Mouse (Mus musculus) adrenal gland, adult (tissue): ENCODE data around the gene Cbl.

Experiments used
- DNase-seq, 2 experiments: peaks; one replicate each; pipeline ENCODE4 v3.0.0; 2022 to 2023; ENCODE audit warnings: low spot score in 1 of 2; ENCODE audit not compliant: inconsistent age in 2 of 2

Cbl gene

DNA sequence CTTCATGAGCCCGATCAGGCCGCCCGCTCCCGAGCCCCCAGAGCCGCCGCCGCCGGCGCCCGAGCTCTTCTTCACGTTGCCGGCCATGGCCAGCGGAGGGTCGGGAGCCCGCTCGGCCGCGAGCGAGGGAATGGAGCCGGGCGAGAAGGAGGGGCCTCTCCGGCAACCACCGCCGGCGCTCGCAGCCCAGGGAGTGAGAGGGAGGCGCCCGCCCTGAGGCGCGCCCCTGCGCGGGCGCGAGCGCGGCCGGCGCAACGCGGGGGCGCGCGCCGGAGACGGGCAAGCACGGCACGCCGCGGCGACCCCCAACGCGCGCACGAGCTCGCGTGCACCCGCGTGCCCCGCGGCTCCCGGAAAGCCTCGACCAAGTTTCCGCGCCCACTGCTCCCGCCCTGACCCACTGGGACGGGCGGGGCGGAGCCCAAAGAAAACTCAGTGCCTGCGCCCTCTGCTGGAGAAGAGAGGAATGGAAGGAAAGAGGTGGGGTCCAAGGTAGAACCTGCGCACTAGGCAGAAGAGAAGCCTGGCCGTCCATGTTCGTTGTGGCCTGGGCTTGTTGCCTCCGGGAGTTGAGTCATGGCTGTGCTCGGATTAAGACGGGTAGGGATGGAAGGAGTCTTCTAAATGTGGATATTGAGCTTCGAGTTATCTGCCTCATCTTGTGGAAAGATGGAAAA lies at the start of gene Cbl:
TSS of gene Cbl (minus strand) at position 248 of the 677 bp plus-strand sequence.
- peak; percentile 99 to 100 for DNase-seq

DNA sequence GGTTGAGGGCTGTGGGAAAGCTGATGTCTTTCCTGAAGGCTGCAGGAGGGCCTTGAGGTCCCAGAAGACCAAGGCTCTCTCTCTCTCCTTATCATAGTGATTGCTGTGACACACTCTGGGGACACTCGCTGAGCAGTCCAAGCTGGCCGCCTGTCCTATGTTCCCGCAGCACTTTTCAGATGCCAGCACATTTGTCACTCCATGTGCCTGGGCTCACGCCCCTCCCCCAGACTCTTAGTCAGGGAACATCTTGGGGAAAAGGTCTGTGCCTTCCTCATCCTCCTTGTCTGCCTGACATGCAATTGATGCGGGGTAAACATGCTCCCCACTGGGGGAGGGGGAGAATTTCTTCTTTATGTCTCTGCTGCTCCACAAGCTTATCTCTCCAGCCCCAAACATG lies 49.3 kb upstream of the Cbl start:
- peak; percentile 75 to 81 for DNase-seq

DNA sequence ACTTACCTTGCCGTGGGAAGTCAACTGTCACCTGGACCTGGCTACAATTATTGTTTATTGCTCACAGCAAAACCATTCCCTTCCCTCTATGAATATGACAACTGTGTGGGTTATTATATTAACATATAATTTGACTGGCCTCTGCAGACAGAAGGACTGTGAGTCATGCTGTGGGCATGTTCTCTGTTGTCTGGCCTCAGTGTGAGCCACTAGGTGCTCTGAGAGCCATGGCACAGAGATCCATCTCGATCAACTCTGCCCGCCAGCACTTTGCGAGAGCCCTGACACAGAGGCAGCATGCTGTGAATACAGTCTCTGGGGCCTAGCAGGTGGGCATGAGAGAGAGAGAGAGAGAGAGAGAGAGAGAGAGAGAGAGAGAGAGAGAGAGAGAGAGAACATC lies 36.1 kb upstream of the Cbl start:
- peak; percentile 59 to 73 for DNase-seq

DNA sequence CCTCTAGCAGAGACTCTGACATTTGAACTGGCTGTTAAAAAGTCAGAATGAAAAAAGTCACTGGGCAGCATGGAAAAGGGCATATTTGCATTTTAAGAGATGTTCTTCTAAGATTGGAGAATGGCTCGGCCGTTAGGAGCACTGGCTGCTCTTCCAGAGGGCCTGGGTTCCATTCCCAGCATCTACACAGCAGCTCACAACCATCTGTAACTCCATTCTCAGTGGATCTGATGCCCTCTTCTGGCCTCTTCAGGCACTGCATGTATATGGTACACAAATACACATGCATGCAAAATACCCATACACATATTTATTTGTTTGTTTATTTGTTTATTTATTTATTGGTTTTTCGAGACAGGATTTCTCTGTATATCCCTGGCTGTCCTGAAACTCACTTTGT lies 35.2 kb upstream of the Cbl start:
- DNase-seq: peak in 1 of 2 experiments; percentile 74

DNA sequence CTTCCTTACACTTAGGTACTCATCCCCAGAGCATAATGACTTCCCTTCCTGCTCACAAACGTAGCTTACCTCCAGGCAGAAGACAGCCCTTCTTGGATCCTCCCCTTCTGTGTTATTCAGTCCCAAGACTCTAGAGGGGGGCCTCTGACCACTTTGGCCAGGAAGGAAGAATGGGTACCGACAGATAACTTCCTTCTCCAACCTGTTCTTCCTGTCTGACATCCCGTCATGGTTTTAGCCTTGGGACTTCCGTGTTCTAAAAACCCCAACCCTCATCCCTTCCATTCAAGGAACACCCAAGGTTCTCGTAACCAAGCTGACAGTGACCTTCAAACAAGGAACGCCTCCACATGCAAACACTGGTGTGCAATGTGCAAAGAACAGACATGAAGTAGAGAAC lies 34.6 kb upstream of the Cbl start, which contains the start of gene Nlrx1:
TSS of gene Nlrx1 (minus strand) at position 168 of the 400 bp plus-strand sequence.
- DNase-seq: no peak

DNA sequence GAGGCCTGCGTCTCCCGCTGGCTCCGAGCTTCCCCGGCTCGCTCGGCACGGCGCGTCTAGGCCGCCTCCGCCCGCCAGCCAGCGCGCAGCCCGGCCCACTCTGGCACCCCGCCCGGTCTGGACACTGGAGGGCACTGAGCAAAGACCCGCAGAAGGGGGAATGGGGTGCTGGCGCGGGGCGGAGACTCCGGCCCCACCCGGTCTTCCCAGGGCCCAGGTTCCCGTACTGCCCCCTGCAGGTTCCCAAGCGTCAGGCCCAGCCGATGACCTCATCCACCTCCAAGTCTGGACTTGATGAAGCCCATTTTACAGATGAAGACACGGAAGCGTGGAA lies 34.1 kb upstream of the Cbl start:
- DNase-seq: peak; percentile 94 to 97

DNA sequence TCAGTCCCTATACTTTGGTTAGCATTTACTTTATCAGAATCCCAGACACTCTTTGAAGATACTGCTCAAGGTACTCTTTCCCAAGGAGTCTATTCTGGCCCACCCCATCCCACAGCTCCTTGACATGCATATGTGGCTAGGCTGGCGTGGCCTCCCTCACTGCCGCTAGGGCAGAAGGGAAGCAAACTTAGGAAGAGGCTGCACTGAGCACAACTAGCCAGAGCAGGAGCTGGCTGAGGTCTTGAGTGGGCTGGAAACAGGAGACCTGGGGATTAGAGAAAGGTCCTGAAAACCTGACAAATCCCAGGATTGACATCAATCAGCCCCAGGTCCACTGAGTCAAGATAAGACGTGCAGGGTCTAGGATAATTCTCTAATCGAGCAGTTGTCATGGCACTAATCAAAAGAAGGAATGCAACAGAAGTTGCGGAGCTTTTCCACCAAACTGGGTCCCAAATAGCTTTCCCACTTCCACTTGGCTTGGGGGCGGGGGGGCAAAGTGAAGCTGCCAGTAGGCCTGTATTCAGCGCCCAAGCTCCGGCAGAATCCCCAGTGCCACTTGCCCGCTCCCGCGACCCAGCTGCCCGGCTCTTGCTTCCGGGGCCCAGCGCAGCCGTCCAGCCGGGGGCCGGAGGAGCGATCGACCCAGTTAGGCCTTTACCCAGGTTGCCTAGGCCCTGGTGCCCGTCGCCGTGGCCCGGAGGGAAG lies 33.6 kb upstream of the Cbl start:
- peak; percentile 53 to 83 for DNase-seq

DNA sequence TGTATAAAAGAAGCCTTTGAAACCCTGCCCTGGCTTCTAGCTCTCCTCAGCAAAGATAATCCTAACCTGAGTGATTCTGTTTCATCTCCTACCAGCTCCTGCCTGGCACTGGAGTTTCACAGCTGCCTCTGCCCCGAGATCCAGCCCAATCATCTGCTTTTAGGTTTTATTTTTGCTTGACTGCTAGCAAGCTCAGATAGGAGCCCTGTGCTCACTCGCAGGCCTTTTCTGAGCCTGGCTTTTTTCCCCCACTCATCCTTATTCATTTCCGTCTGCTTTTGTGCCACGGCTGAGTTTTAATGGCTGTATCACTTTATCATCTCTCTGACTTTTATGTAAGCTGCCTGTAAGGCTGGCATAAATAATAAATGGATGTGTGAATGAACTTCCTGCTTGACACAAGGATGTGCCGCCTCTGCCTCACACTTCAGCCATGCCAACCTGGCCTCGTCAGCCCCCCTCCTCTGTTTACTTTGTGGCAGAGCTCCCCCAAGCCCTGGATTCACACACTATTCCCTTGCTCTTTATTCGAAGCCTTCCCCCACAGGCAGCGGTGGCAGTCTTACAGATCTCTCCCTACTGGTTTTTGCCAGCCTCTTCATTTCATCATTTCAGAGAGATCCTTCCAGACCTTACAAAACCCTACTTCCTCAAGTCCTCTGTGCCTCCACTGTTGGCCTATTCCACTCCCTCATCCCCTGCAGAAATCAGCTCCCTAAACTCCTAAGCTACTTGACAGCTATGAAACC lies 32.8 kb upstream of the Cbl start:
- no peak for DNase-seq

DNA sequence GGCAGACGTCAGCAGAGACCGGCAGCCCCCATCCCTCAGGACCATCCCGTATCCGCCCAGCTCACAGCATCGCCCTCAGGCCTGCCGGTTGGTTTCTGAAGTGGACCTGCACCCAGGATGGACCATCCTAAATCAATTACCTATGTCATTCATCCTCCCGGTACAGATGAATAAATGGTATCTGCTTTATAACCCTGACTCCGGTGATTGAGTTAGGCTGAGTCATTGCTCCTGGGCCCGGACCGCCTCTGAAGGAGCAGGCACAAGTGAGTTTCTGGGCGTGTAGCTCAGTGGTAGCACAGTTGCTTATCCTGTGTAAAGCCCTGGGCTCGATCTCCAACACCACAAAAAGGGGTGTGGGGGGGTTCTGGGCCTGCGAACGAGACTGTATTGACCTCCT lies 27.5 kb upstream of the Cbl start:
- peak in 1 of 2 experiments; percentile 70 for DNase-seq

DNA sequence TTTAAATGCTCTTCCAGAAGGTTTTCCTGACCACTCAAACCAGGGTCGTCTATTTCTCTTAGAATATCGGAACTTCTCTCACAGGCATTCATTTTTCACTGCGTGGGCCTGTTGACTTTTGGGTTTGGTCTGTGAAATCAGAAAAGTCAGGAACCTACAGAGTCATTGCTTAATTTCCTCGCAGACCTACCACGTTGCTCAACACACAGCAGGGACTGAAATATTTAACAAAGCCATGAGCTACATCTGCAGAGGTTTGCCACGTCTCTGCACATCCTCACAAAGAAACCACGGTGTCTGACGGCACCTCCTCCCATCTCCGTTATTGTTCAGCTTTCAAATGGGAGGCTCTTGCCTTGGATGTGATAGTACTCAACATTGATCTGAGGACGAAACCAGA lies 25.2 kb upstream of the Cbl start:
- no peak for DNase-seq

DNA sequence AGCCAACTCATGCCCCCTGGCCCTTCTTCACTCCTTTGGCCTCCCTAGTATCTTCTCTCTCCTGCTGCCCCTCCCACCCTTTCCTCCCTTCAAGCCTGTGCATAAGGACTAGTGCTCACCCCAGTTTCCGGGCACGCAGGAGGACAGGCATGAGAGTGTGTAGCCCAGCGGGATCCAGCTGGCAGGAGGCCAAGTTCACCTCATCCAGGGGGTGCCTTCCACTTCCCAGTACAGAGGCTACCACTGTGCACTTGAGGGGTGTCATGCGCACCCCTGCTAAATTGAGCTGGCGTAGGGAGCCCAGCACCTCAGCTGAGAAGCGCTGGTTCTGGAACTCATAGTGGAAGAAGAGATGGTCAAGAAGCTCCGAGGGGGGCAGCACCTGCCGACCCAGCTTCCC lies 22.4 kb upstream of the Cbl start:
- no peak for DNase-seq

DNA sequence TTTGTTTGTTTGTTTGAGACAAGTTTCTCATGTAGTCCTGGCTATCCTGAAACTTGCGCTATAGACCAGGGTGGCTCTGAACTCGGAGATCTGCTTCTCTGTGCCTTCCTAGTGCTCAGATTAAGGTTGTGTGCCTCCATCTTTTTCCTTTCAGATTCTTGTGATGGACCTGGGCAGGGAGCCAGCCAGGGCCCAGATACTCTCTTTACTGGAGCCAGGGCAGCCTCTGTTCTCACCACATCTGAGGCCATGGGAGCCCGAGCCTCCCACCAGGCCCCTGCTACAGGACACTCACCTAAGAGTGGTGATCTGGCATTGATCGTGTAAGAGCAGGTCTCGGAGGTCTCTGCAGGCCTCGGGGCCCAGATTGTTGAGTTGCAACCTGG lies 21.3 kb upstream of the Cbl start:
- no peak for DNase-seq

DNA sequence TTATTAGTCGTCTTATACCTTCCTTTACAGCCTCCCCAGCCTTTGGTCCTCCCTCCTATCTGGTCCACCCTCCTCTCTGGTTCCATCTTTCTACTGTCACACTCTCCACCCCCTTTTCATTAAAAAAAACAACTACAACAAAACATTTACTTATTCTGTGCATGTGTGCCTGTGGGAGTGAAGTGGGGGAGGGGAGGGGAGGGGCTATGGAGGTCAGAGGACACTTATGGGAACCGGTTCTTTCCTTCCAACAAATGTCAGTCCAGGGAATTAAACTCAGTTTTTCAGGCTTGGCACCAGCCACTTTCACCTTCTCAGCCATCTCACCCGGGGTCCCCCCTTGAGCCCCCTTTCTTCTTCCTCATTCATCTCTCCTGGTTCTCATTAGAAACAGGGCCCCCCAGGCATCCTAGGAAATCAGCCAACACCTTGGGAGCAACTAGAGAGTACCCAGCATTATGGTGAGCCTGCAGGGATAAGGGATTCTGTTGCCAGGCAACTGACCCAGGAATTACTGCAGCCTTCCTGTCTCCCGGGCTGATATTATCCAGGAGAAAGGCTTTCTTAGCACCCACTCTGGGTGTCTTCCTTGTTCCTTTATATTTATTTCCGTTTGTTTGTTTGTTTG lies 20.8 kb upstream of the Cbl start:
- no peak for DNase-seq

DNA sequence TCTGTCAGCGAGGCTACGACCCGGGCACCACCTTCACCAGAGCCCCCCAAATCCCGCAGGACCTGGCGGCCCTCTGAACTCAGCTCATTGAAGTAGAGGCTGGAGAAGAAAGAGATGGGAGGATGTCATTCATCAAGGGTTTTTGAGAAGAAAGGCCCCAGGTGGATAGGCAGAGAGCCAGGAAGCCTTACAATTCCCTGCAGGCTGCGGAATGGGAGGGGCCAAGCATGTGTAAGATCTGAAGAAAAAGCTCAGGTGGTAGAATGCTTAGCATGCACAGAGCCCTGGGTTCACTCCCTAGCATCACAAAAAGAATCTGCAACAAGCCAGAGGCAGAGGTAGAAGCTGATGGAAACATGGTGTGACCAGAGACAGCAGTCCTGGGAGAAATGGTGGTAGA lies 19.6 kb upstream of the Cbl start:
- no peak for DNase-seq

DNA sequence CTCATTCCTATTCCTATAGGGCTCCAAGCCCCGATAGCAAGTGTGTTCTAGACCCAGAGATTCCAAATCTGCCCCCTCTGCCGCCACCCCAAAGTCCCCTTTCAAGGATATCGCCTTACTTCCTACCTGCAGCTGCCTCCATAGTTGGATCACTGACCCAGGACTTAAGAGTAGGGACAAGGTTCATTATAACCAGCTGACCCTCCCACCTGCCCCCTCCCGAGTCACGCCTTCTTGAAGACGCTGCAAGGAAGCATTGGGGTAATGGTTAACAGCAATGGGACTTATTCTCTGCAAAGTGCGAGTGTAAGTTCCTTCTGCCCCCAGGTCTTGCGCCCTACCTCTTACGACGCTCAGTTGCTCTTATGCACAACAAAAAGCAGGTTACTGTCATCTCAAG lies 17.5 kb upstream of the Cbl start, which contains the start of gene Pdzd3:
TSS of gene Pdzd3 (minus strand) at position 158 of the 400 bp plus-strand sequence.
- no peak for DNase-seq

DNA sequence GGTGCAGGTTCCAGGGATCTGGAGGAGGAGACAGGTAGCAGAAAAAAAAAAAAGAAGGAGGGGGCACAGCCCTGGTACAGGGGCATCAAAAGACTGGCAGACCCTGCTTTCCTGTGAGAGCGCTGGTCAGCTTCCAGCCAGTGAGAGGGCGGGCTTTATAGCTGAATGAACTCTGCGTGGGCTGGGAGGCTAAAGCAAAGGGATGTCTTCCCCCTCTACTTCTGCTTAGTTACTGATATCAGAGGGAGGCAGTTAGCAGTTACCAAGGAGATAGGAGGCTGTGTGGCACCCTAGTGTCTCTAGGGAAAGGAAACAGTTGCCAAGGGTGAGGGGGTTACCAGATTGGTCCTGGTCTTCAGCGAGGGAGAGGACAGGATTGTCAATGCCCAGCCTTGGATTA lies 16.6 kb upstream of the Cbl start:
- DNase-seq: no peak

DNA sequence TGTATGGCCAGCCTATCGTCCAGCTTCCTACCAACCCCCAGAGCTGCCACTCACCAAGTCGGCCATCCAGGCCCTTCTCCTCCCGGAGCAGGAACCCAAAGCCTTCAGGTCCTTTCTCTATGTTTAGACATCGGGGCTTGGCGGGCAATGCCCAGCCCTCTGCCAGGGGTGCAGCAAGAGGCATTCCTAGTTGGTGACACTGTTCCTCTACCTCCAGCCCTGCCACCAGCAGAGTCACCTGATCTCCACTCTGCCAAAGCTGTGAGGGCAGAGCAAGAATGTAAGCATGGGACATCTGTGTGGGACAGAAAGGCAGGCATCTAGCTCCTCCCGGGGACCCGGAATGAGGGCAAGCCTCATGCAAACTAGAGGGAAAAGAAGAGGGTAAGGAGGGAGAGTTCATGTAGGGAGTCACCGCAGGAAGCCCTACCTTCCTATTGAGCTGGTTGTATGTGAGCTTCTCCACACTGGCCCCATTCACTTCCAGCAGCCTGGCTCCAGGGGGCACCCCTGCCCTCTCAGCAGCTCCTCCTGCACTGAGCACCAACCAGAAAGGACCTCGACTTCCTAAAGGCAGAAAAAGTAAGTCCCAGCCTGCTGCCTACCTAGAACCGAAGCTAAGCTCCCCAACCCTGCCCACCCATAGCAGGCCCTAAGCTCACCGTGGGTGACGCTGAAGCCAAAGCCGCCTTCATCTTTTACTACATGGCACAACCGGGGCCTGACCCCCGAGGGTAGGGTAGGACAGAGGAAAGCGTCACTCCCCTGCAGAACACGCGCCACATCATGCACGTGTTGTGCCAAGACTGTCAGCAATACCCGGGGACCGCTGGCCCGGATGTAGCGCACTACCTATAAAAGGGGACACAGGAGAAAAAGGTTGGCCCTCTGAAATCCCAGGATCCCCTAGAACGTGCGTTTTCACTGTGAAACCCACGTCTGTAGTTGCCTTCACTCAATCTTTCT lies 15.6 kb upstream of the Cbl start:
- peak; percentile 80 to 89 for DNase-seq

DNA sequence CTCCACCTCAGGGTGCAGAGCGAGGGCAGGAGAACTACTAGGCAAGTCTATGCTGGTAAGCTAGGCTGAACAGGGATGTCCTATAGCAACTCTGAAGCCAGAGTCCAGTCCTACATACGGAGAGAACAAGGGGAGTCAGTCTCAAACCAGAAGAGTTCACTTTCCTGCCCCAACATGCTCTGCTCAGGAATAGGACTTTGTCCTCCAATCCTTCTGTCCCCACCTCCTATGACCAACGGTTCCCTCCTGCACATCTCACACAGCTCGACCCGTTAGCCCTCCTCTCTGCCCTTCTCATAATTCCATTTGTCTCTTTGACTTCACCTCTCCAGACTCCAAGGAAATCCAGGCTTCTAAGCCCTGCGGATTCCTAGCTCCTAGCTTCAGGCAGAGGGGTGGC lies 14.1 kb upstream of the Cbl start:
- no peak for DNase-seq

DNA sequence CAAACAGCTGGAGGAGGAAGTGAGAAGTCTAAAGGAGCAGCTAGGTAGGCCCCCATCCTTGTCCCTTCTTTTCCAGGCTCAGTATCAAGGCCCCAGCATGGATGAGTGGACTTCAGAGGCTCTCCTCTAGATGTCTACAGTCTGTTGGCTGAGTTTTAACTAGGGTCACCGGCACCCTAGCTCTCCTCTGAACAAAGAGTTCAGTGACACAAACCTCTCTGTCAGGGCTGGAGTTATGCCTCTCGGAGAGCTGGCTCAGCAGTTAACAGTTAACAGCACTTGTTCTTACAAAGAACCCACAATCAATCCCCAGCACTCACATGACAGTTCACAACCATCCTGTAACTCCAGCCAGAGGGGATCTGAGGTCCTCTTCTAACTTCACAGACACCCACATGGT lies 9.8 kb upstream of the Cbl start:
- DNase-seq: no peak

DNA sequence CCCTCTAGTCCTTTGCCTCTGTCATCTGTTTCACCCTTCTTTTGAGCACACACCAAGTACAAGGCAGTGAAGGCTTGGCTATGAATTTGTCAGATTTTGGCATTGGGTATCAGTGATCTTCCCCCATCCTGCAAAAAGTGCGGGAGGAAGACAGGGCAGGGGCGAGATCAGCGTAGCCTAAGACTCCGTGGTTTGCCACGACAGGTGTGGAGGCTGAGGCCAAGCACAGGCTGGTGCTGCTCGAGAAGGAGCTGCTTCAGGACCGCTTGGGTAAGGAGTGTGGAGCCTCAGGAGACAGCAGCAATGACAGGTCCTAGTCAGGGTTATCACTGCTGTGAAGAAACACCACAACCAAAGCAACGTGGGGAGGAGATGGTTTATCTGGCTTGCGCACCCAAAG lies 7.6 kb upstream of the Cbl start:
- no peak for DNase-seq
